Mouse (Mus musculus): ENCODE results near the gene Igfn1. TPM values are rescaled to one million over a fixed set of nuclear protein-coding genes. Genes with fewer than 3 reads are reported as not detected.

Igfn1 gene
- not detected in 2 replicates for polyA plus RNA-seq (2012; ENCODE audit: insufficient read depth, insufficient read length, missing spikeins)

DNA sequence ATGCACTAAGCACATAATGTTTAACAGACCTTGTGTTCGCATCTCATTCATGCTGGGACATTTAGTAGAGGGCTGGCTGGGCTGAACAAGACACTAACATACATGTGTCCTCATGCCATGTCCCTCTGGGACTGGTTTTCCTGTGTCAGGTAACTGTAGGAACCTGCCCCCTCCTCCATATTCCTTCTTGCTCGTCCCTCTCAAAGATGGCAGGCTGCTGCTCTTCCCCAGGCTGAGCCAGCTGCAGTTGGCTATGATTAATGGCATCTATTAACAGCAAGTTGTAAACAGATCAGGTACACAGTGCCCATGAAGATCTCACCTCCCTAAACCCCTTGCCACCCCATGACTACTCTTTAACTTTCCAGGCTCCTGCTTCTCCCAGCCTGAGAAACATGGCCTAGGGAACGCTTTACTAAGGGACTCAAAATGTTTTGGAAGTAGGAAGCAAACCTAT lies at the start of gene Igfn1:
Gene Igfn1, minus strand, starts transcription at position 51 of the 457 bp plus-strand sequence.
- Histone ChIP-seq H3K27ac (ENCODE audit: insufficient read depth, low read depth, low read length) (no peak within 1 kb of the TSS), H3K4me3 (ENCODE audit: insufficient read depth, low read length) (peak within 1 kb of the TSS; percentile 70), H3K4me1 (ENCODE audit: control insufficient read depth, insufficient read depth, low read length) (peaks cover 6% of the 10 kb centered on the region; the same call in 1 of the 2 replicates)
- TF ChIP-seq CTCF (IDR thresholded peaks at IDR 0.05; ENCODE audit: low read depth, low read length), result no peak

GRCm38 (mm10) chr1:136055771-136056170 lies 49.6 kb upstream of the Igfn1 start:
- TF ChIP-seq POLR2A (IDR thresholded peaks at IDR 0.05; ENCODE audit: borderline replicate concordance, low read depth, low read length) (no peak), CTCF (IDR thresholded peaks at IDR 0.05; ENCODE audit: low read depth, low read length) (no peak)
- no peak overlapping the region for H3K4me3 ChIP-seq (ENCODE audit: insufficient read depth, low read length)
- H3K4me1 ChIP-seq (ENCODE audit: control insufficient read depth, insufficient read depth, low read length), result no peaks in the 10 kb centered on the region
- H3K27ac ChIP-seq (ENCODE audit: insufficient read depth, low read depth, low read length), result no peak overlapping the region

DNA sequence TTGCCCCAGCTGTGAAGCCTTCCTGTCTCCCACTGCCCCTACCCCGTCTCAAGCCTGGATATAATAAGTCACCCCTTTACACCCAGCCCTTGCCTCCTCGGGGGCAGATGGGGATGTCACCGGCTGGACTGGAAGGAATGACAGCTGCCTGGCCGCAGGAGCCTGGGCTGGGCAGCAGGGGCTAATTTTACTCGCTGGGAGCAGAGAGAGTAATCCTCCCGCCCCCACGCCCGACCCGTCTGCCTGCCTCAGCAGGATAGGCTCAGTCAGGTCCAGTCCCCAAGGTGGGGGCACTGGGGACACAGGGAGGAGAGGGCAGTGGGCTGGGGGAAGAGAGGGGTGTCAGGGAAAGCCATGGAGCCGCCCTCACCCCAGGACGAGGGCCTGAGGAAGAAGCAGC lies 46.4 kb upstream of the Igfn1 start, which contains the start of gene Cacna1s:
Gene Cacna1s, plus strand, starts transcription at position 204 of the 400 bp plus-strand sequence.
- TF ChIP-seq CTCF (IDR thresholded peaks at IDR 0.05; ENCODE audit: low read depth, low read length) (no peak), POLR2A (IDR thresholded peaks at IDR 0.05; ENCODE audit: borderline replicate concordance, low read depth, low read length) (no peak)
- H3K4me1 ChIP-seq (ENCODE audit: control insufficient read depth, insufficient read depth, low read length), result no peaks in the 10 kb centered on the region
- no peak within 1 kb of the TSS for H3K27ac ChIP-seq (ENCODE audit: insufficient read depth, low read depth, low read length)
- H3K4me3 ChIP-seq (ENCODE audit: insufficient read depth, low read length), result no peak within 1 kb of the TSS

GRCm38 (mm10) chr1:136051465-136051864 lies 45.3 kb upstream of the Igfn1 start:
- H3K27ac ChIP-seq (ENCODE audit: insufficient read depth, low read depth, low read length), result no peak overlapping the region
- no peak for TF ChIP-seq POLR2A (IDR thresholded peaks at IDR 0.05; ENCODE audit: borderline replicate concordance, low read depth, low read length)
- no peak for TF ChIP-seq CTCF (IDR thresholded peaks at IDR 0.05; ENCODE audit: low read depth, low read length)
- H3K4me1 ChIP-seq (ENCODE audit: control insufficient read depth, insufficient read depth, low read length), result no peaks in the 10 kb centered on the region
- H3K4me3 ChIP-seq (ENCODE audit: insufficient read depth, low read length), result no peak overlapping the region

GRCm38 (mm10) chr1:136051013-136051315 lies 44.8 kb upstream of the Igfn1 start:
- Histone ChIP-seq H3K4me1 (ENCODE audit: control insufficient read depth, insufficient read depth, low read length) (no peaks in the 10 kb centered on the region), H3K27ac (ENCODE audit: insufficient read depth, low read depth, low read length) (no peak overlapping the region), H3K4me3 (ENCODE audit: insufficient read depth, low read length) (no peak overlapping the region)
- TF ChIP-seq CTCF (IDR thresholded peaks at IDR 0.05; ENCODE audit: low read depth, low read length), result no peak
- TF ChIP-seq POLR2A (IDR thresholded peaks at IDR 0.05; ENCODE audit: borderline replicate concordance, low read depth, low read length), result no peak

DNA sequence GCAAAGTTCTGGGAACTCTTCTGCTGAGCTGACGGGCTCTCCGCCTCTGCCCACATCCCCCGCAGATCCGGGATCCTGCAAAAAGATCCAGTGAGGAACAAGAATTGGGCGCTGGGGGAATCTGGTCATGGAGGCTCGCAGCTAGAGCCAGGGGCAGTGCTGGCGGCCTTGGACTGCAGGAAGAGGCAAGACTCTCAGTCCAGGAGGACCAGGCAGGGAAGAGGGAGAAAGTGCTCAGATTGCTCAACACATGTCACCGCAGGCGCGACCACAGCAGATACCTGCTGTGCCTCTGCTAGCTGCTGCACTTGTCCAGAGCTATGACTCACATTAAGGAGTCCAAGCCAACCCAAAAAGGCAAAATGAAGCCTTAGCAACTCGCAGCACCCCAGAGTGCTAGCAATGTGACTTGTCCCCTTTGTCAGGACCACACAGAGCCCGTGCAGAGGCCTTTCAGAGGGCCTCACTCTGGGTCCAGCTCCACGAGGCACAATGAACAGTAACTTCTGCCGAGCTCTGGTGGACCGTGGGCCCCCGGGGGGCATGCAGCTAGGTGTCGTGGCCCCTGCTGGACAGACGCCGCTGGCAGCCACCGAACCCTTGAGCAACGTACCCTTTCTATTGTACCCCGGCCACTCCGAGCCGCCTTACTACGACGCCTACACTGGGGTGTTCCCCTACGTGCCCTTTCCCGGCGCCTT lies 44.3 kb upstream of the Igfn1 start, which contains the start of gene Ascl5:
Gene Ascl5, plus strand, starts transcription at position 493 of the 701 bp plus-strand sequence.
- Histone ChIP-seq H3K4me1 (ENCODE audit: control insufficient read depth, insufficient read depth, low read length) (no peaks in the 10 kb centered on the region), H3K4me3 (ENCODE audit: insufficient read depth, low read length) (no peak within 1 kb of the TSS), H3K27ac (ENCODE audit: insufficient read depth, low read depth, low read length) (no peak within 1 kb of the TSS)
- TF ChIP-seq CTCF (IDR thresholded peaks at IDR 0.05; ENCODE audit: low read depth, low read length), result no peak
- TF ChIP-seq POLR2A (IDR thresholded peaks at IDR 0.05; ENCODE audit: borderline replicate concordance, low read depth, low read length), result no peak

GRCm38 (mm10) chr1:136047894-136048293 lies 41.8 kb upstream of the Igfn1 start:
- Histone ChIP-seq H3K27ac (ENCODE audit: insufficient read depth, low read depth, low read length) (no peak overlapping the region), H3K4me3 (ENCODE audit: insufficient read depth, low read length) (no peak overlapping the region), H3K4me1 (ENCODE audit: control insufficient read depth, insufficient read depth, low read length) (no peaks in the 10 kb centered on the region)
- TF ChIP-seq POLR2A (IDR thresholded peaks at IDR 0.05; ENCODE audit: borderline replicate concordance, low read depth, low read length) (no peak), CTCF (IDR thresholded peaks at IDR 0.05; ENCODE audit: low read depth, low read length) (no peak)

- TF ChIP-seq CTCF (IDR thresholded peaks at IDR 0.05; ENCODE audit: low read depth, low read length) (no peak), POLR2A (IDR thresholded peaks at IDR 0.05; ENCODE audit: borderline replicate concordance, low read depth, low read length) (no peak)
- Histone ChIP-seq H3K27ac (ENCODE audit: insufficient read depth, low read depth, low read length) (no peak overlapping the region), H3K4me3 (ENCODE audit: insufficient read depth, low read length) (no peak overlapping the region), H3K4me1 (ENCODE audit: control insufficient read depth, insufficient read depth, low read length) (no peaks in the 10 kb centered on the region)
Measured at GRCm38 (mm10) chr1:136047432-136047831, 41.3 kb upstream of the Igfn1 start.

- Histone ChIP-seq H3K27ac (ENCODE audit: insufficient read depth, low read depth, low read length) (no peak overlapping the region), H3K4me3 (ENCODE audit: insufficient read depth, low read length) (no peak overlapping the region), H3K4me1 (ENCODE audit: control insufficient read depth, insufficient read depth, low read length) (no peaks in the 10 kb centered on the region)
- peak; percentile 67 for TF ChIP-seq CTCF (IDR thresholded peaks at IDR 0.05; ENCODE audit: low read depth, low read length)
- no peak for TF ChIP-seq POLR2A (IDR thresholded peaks at IDR 0.05; ENCODE audit: borderline replicate concordance, low read depth, low read length)
Measured at GRCm38 (mm10) chr1:136045774-136046173, 39.6 kb upstream of the Igfn1 start.

DNA sequence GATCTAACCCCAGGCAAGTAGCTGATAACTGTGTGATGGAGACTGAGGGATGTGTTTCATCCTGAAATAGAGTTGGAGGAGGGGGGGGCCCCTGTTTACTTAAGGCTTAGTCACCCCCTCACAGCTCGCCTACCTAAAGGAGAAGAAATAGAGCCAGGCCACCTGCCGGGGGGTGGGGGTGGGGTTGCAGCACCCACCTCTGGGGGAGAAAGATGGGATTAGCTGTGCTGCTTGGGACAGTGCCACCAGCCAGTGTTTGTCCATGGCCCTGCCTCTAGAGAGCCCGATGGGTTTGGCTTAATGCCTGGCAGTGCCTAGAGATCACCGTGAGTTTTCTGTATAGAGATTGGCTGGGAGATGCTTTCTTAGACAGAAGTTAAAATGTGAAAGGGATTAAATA lies 34.7 kb upstream of the Igfn1 start:
- H3K27ac ChIP-seq (ENCODE audit: insufficient read depth, low read depth, low read length), result no peak overlapping the region
- no peak overlapping the region for H3K4me3 ChIP-seq (ENCODE audit: insufficient read depth, low read length)
- no peaks in the 10 kb centered on the region for H3K4me1 ChIP-seq (ENCODE audit: control insufficient read depth, insufficient read depth, low read length)
- TF ChIP-seq POLR2A (IDR thresholded peaks at IDR 0.05; ENCODE audit: borderline replicate concordance, low read depth, low read length) (no peak), CTCF (IDR thresholded peaks at IDR 0.05; ENCODE audit: low read depth, low read length) (no peak)
